Mouse (Mus musculus): ENCODE measurements around the gene Kcnh7.

Kcnh7 gene

GRCm38 (mm10) chr2:63183563-63184545, at the start of gene Kcnh7:
Kcnh7 (minus strand) TSS chr2:63184287.
- peak; percentile 56 to 62 for DNase-seq

- DNase-seq, result peak in 1 of 2 experiments; percentile 4
Measured at GRCm38 (mm10) chr2:63207435-63207834, 23.3 kb upstream of the Kcnh7 start.

GRCm38 (mm10) chr2:63186014-63186413, 1.9 kb upstream of the Kcnh7 start:
- no peak for DNase-seq

GRCm38 (mm10) chr2:63184551-63185430, 704 bp upstream of the Kcnh7 start:
- DNase-seq, result peak; percentile 45 to 61

- no peak for DNase-seq
Measured at GRCm38 (mm10) chr2:63153701-63154100, 30.4 kb downstream of the Kcnh7 start.

- no peak for DNase-seq
Measured at GRCm38 (mm10) chr2:63127762-63128516, 56.1 kb downstream of the Kcnh7 start.

GRCm38 (mm10) chr2:63120316-63120715, 63.8 kb downstream of the Kcnh7 start:
- DNase-seq, result no peak

GRCm38 (mm10) chr2:63117209-63118193, 66.6 kb downstream of the Kcnh7 start:
- no peak for DNase-seq

GRCm38 (mm10) chr2:63105971-63106370, 78.1 kb downstream of the Kcnh7 start:
- DNase-seq, result no peak

- no peak for DNase-seq
Measured at GRCm38 (mm10) chr2:63099676-63100075, 84.4 kb downstream of the Kcnh7 start.

GRCm38 (mm10) chr2:63091775-63092174, 92.3 kb downstream of the Kcnh7 start:
- no peak for DNase-seq

GRCm38 (mm10) chr2:63090447-63090846, 93.6 kb downstream of the Kcnh7 start:
- no peak for DNase-seq

GRCm38 (mm10) chr2:63058386-63058785, 125.7 kb downstream of the Kcnh7 start:
- DNase-seq, result no peak

- no peak for DNase-seq
Measured at GRCm38 (mm10) chr2:63049884-63050283, 134.2 kb downstream of the Kcnh7 start.

- DNase-seq, result no peak
Measured at GRCm38 (mm10) chr2:63039718-63040117, 144.4 kb downstream of the Kcnh7 start.

- no peak for DNase-seq
Measured at GRCm38 (mm10) chr2:63014909-63015308, 169.2 kb downstream of the Kcnh7 start.

- DNase-seq, result no peak
Measured at GRCm38 (mm10) chr2:63009141-63009540, 174.9 kb downstream of the Kcnh7 start.

GRCm38 (mm10) chr2:63002784-63003183, 181.3 kb downstream of the Kcnh7 start:
- DNase-seq, result no peak

- DNase-seq, result no peak
Measured at GRCm38 (mm10) chr2:62997692-62998091, 186.4 kb downstream of the Kcnh7 start.

- no peak for DNase-seq
Measured at GRCm38 (mm10) chr2:62988616-62989015, 195.5 kb downstream of the Kcnh7 start.

- DNase-seq, result no peak
Measured at GRCm38 (mm10) chr2:62983936-62984335, 200.2 kb downstream of the Kcnh7 start.
